Mouse (Mus musculus): ENCODE data around the gene Rap1gap. TPM values are rescaled to one million over a fixed set of nuclear protein-coding genes. Genes with fewer than 3 reads are reported as not detected.

Rap1gap gene
- polyA plus RNA-seq, 2 experiments from 2014 or later: 1.4 TPM; not detected in 1

DNA sequence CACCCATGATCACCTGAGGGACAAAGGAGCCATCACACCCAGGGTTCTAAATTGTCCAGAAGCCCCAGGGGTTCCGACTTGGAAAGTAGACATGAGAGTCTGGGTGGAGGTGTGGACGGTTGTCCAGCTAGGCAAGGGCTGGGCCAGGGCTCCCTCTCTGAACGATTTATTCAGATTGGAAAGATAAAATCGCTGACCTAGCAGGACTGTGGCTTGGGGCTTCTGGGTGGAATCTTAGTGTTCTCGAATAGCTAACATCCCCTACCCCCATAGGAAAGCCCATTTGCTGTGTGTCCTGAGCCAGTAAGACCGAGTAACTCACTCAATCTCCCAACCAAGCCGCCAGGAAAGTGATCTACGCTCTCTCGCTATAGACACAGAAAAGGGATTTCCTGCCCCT lies 85.2 kb downstream of the Rap1gap start:
- ATAC-seq: no peak

- no peak for ATAC-seq
Observed at GRCm38 (mm10) chr4:137750121-137750520, 85.6 kb downstream of the Rap1gap start.

- no peak for ATAC-seq
Observed at GRCm38 (mm10) chr4:137751310-137751709, 86.8 kb downstream of the Rap1gap start.

DNA sequence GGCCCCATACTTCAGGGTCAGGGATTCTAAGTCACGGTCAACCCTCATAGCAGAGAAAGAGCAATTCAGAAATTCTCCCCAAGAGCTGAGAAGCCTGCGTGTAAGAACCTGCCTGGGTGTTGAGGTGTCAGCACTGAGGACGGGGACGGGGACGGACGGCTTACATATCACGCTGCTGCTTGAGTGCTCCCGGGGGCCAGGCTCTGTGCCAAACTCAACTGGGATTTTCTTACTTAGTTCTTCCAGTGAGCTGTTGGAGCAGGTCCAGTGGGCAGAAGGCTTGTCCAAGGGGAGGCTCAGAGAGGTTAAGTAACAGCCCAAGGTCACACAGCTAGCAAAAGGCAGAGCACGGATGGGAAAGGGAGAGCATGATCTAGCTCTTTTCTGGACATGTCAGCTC lies 87.2 kb downstream of the Rap1gap start:
- no peak for ATAC-seq

DNA sequence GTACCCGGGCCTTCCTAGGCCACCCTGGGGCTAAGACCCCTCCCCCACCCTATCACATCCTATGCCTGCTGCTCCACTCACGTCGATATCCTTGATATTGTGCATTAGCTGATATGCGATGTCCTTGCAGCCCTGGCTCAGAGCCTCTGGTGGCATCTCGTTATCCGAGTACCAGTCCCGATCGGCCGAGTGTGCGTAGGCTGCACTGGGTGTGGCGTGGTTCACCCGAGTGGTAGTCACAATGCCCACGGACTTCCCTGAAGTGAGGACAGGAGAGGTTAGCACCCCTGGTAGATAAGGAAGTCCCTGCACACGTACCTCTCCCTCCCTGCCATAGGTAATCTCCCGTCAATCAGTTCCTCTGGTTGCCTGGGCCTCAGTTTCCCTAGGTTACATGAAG lies 87.9 kb downstream of the Rap1gap start:
- ATAC-seq: no peak

GRCm38 (mm10) chr4:137753199-137753598 lies 88.7 kb downstream of the Rap1gap start:
- no peak for ATAC-seq

DNA sequence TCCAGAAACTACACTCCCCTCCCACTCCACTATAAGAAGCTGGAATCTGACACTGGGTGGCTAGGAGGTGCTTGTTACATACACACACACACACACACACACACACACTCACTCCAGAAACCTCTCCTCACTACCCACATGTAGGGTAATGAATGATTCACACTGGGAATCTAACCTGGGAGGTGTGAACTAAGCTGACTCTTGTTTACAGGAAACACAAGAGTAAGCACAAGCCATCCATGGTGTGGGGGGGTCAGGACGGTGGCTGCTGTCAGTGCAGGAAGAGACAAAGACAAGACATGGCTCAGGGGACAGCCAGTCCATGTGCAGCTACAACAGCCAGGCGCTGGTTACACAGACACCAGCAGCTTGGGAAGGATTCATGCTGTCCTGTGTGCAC lies 89.9 kb downstream of the Rap1gap start:
- ATAC-seq: no peak

GRCm38 (mm10) chr4:137762886-137763285 lies 98.4 kb downstream of the Rap1gap start:
- no peak for ATAC-seq

DNA sequence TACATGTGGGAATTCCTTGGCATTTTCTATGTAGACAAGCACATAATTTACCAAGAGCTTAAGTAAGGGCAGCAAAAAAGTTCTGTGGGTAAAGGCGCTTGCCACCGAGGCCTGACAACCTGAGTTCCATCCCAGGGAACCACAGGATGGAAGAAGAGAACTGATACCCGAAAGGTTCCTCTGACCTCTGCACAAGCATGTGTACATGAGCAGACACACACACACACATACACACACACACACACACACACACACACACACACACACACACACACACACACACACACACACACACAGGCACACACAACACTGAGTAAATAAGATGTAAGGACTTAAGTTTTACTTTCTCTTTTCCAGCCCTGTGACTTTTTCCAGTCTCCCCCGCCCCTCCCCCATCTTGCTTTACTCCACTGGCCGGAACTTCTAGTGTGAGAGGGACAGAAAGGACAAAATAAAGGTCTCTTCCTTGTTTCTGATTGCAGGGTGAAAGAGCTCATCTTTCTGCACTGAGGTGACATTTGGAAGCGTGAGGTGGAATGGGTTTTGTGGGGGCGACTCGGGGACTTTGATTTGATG lies 99.5 kb downstream of the Rap1gap start:
- ATAC-seq: no peak

- ATAC-seq: no peak
Observed at GRCm38 (mm10) chr4:137764621-137765020, 100.1 kb downstream of the Rap1gap start.

DNA sequence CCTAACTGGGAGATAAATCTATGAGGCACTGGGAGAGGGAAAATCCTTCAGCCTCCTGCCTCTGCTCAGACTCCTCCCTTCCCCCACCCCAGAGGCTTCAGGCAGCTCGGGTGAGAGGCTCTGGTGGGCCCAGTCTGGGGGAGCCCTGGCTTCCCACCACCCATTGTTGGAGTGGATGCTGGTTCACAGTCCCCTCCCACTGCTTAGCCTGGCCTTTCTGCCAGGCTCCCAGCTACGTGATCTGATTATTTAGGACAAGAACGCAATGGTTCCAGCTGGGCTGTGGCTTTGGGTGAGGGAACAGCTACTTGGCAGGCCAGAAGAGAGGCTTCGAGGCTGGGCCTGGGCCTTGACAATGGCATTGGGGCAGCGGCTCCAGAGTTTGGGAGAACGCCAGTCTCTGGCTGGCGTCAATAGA lies 101.0 kb downstream of the Rap1gap start:
- ATAC-seq: no peak

- no peak for ATAC-seq
Observed at GRCm38 (mm10) chr4:137766365-137766764, 101.8 kb downstream of the Rap1gap start.

DNA sequence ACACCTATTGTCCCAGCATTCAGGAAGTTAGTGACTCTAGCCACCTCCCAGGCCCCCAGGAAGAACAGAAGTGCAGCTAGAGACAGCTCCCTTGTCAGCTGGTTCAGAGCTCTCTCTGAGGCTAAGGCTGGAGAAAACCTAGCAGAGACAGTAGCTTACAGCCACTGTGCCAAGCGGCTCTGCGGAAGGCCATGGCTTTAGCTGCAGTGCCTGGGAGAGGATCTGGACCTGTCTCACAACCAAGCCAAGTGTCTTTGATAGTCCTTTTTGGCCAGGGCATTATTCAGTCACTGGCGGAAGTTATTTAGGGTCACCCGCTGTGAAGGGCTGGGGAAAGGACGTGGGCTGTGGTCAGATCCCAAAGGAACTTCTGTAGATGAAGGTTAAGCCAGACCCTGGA lies 103.9 kb downstream of the Rap1gap start:
- ATAC-seq: no peak

- ATAC-seq: no peak
Observed at GRCm38 (mm10) chr4:137768831-137769230, 104.3 kb downstream of the Rap1gap start.

- no peak for ATAC-seq
Observed at GRCm38 (mm10) chr4:137769635-137770034, 105.1 kb downstream of the Rap1gap start.

GRCm38 (mm10) chr4:137770901-137771612 lies 106.5 kb downstream of the Rap1gap start:
- ATAC-seq: no peak

- no peak for ATAC-seq
Observed at GRCm38 (mm10) chr4:137771749-137772148, 107.2 kb downstream of the Rap1gap start.

GRCm38 (mm10) chr4:137772438-137773056 lies 108.0 kb downstream of the Rap1gap start:
- no peak for ATAC-seq

GRCm38 (mm10) chr4:137773369-137773899 lies 108.9 kb downstream of the Rap1gap start:
- no peak for ATAC-seq

DNA sequence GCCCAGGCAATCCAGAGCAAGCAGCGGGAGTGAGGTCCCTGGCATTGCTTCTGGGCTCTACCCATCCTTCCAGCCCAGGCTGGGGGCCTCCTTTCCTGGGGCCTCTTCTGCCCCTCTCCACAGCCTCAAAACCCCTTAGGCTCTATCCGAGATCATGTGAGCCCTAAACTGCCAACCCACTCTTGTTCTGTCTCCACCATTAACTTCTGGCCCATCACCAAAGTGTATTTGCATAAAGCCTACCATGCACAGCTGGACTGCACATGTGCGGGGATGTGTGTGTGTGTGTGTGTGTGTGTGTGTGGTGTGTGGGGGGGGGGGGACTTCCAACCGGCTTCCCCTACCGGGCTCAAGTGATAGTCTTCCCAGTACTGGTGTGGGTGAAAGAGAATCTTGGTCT lies 109.5 kb downstream of the Rap1gap start:
- ATAC-seq: no peak

DNA sequence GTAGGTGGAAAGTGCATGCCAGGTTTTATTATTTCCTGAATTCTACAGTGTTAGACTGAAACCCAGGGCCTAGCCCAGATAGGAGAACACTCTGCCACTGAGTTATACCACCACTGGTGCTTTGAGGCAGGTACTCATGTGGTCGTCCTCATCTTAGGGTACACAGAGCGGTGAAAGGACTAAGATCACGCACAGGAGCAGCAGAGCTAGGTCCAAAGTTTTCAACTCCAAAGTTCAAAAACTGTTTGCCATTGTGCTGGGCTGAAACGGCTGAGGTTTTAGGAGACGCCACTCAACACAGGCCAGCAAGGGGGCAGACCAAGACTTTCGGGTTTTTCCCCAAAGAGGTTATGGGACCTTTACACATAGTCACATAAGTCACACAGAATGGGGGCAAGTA lies 110.0 kb downstream of the Rap1gap start:
- ATAC-seq: no peak

DNA sequence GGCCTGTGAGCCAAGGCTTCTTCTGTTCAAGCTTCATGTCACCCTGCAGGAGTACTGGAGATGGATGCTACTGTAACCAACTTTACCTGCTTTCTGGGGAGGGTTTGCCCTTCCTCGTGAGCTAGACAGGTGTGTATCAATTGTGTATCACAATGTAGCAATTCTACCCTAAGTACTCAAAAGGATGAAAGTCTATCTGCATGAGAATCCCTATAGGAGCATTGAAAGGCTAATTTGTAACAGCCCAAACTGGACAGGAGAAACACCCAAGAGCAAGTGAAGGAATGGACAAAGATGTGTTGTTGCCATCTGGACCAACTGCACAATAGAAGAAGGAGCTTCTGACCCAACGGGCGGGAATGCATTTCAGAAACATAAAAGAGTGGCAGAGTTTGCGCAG lies 113.3 kb downstream of the Rap1gap start:
- ATAC-seq: no peak

DNA sequence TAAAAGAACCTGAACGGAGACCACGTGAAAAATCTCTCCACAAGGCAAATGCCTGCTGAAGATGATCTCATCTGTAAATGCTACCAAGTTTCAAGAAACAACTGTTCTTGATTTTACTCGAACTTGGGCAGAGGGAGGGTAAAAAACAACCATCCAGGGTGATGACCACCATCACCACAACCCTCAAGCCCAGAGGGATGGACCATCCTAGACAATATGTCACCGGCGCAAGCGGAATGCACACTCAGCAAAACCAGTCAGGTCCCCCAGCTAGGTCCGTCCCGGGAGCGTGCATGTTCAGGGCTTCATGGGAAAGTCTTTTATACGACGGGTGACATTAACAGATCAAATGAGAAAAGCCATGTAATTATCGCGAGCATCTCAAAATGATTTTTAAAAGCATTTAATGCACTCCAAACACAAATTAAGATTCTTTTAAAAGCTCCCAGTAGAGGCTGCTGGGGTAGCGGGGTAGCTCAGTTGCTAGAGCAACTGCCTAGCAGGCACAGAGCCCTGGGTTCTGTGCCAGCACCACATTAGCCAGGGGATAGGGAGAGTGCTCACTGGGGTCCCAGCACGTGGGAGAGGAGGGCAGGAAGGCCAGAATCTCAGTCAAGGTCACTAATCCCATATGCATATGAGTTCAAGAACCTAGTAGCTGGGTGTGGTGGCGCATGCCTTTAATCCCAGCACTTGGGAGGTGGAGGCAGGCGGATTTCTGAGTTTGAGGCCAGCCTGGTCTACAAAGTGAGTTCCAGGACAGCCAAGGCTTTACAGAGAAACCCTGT lies 114.1 kb downstream of the Rap1gap start:
- no peak for ATAC-seq
